Mouse (Mus musculus) CD8-positive naive resting alpha-beta T cell, adult 57 days (primary cell): ENCODE results near the gene Cd84. TPM values are rescaled to one million over a fixed set of nuclear protein-coding genes. Genes with fewer than 3 reads are reported as not detected.

ENCODE experiments used
- total RNA-seq: library from RNA; stranded (reverse); gene quantifications from one replicate; pipeline ENCODE4 v1.2.4, GENCODE M21; 2023

Cd84 gene
- 113 TPM for total RNA-seq

GRCm38 (mm10) chr1:171839488-171839887, at the start of gene Cd84:
Gene Cd84, plus strand, starts transcription at chr1:171839697.

GRCm38 (mm10) chr1:171895364-171895763, 55.9 kb downstream of the Cd84 start, which contains the start of gene Gm10521:
Gene Gm10521, plus strand, starts transcription at chr1:171895664.

GRCm38 (mm10) chr1:171917305-171918039, 78.0 kb downstream of the Cd84 start, which contains the start of gene Slamf6:
Gene Slamf6, plus strand, starts transcription at chr1:171917515.

Other genes starting within 250 kb of the Cd84 start
- 107 TPM for gene Ly9, start 232.3 kb upstream of the Cd84 start, total RNA-seq
- 6.6 TPM for gene Slamf7, start 186.7 kb upstream of the Cd84 start, total RNA-seq
- gene Cd48, start 157.7 kb upstream of the Cd84 start, total RNA-seq: 131 TPM
- gene Slamf1, start 72.6 kb upstream of the Cd84 start, total RNA-seq: 25.3 TPM
- gene Gm10521, start 56.0 kb downstream of the Cd84 start, total RNA-seq: 14.8 TPM
- 202 TPM for gene Slamf6, start 77.8 kb downstream of the Cd84 start, total RNA-seq
- 4.0 TPM for gene Vangl2, start 188.7 kb downstream of the Cd84 start, total RNA-seq
- not detected for gene Nhlh1, start 217.9 kb downstream of the Cd84 start, total RNA-seq
- gene Copa, start 242.8 kb downstream of the Cd84 start, total RNA-seq: 157 TPM
- gene Ncstn, start 243.1 kb downstream of the Cd84 start, total RNA-seq: 93.9 TPM